Comparison of ENCODE assay signal across 27 mouse cellular contexts in the genomic region with DNA sequence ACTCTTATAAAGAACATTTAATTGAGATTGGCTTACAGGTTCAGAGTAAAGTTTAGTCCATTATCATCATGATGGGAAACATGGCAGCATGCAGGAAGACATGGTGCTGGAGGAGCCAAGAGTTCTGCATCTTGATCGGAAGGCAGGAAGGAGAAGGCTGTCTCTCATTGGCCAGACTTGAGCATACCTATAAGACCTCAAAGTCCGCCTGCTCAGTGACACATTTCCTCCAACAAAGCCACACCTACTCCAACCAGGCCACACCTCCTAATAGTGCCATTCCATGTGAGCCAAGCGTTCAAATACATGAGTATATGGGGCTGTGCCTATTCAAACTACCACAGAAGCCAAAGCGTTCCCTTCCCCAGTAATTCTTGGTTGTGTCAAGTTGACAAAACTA. TPM values are rescaled to one million over a fixed set of nuclear protein-coding genes. Genes with fewer than 3 reads are reported as not detected.
DNase-seq lines count a peak whose midpoint lies in the region; ATAC-seq and TF ChIP-seq lines count a peak whose summit lies in the region.
"Had no signal": no experiment of that assay in that cellular context is flagged by ENCODE, and none has a peak within 500 bp of the region (broad histone marks: within the 10 kb centered on the region; RNA-seq: fewer than 3 reads in every experiment).

No protein-coding gene starts in this region.

- no peak for TF ChIP-seq CTCF in E14TG2a.4 (conservative IDR thresholded peaks at IDR 0.05; ENCODE audit: low read length)

- H3K4me2 ChIP-seq in heart, embryonic 11.5 days: no peak overlapping the region
- H3K4me2 ChIP-seq: heart, embryonic 13.5 days; hindbrain, embryonic 14.5 days had no signal

- WGBS in heart, embryonic 11.5 days (ENCODE audit: insufficient replicate concordance): 77% methylated on average over 4 of the region's 4 CpGs

- in situ Hi-C loops in ES-E14 (cut with MboI; ENCODE audit: low sequenced_read_pairs in 2 of 2, unreplicated experiment in 2 of 2): no loop called here

- 0 out of 2 replicates have a peak overlapping the region, but pooled peaks have one; percentile 44 for H3K9ac ChIP-seq in ES-E14 (ENCODE audit: insufficient read depth, low read depth, low read length, poor library complexity, severe bottlenecking)
- H3K9ac ChIP-seq in heart, embryonic 11.5 days (ENCODE audit: low read depth, low read length): no peak overlapping the region
- H3K9ac ChIP-seq: forebrain, postnatal 0 days; heart, embryonic 13.5 days; hindbrain, embryonic 14.5 days had no signal

- no peak overlapping the region for H3K27ac ChIP-seq in ES-E14 (ENCODE audit: insufficient read depth, low read depth, low read length, poor library complexity, severe bottlenecking)
- no peak overlapping the region for H3K27ac ChIP-seq in heart, embryonic 11.5 days (ENCODE audit: low read depth, low read length)
- H3K27ac ChIP-seq: forebrain, embryonic 10.5 days; gastrocnemius, adult 2 months; heart, embryonic 13.5 days; hindbrain, embryonic 14.5 days; hindbrain, postnatal 0 days had no signal

- H3K4me1 ChIP-seq in E14TG2a.4 (replicated peaks; ENCODE audit: low read depth, low read length) (peaks cover 24% of the 10 kb centered on the region), ES-E14 (ENCODE audit: control insufficient read depth in 2 of 2, insufficient read depth in 2 of 2, low read length in 2 of 2, poor library complexity in 1 of 2) (no peaks in the 10 kb centered on the region; a peak in 1 of 4 replicates)
- H3K4me1 ChIP-seq in heart, embryonic 11.5 days (ENCODE audit: control insufficient read depth, insufficient read depth, low read length): peaks cover 9% of the 10 kb centered on the region; the same call in 1 of the 2 replicates

- H3K36me3 ChIP-seq in E14TG2a.4 (ENCODE audit: insufficient read depth, low read length): no peaks in the 10 kb centered on the region
- H3K36me3 ChIP-seq in ES-E14 (ENCODE audit: control insufficient read depth, insufficient read depth, low read length, poor library complexity, severe bottlenecking): no peaks in the 10 kb centered on the region
- H3K36me3 ChIP-seq in heart, embryonic 11.5 days (ENCODE audit: control insufficient read depth, insufficient read depth, low read length): no peaks in the 10 kb centered on the region
- H3K36me3 ChIP-seq: forebrain, embryonic 10.5 days; heart, embryonic 13.5 days had no signal

- DNase-seq in 416B (ENCODE audit: low read depth): peak; percentile 38
- no peak for DNase-seq in ES-E14 (ENCODE audit: low read depth, low spot score)
- DNase-seq in left cerebral cortex, adult 8-10 months (ENCODE audit: low spot score in 2 of 2): no peak
- no peak for DNase-seq in ovary, postnatal 36 days (ENCODE audit: low spot score)
- DNase-seq: adrenal gland, adult 8-10 months; adrenal gland, postnatal 25 days; cerebellum, adult 11-12 months; cerebellum, adult 8-10 months; cerebellum, postnatal 10 days; forebrain, postnatal 0 days; gastrocnemius, adult 2 months; gastrocnemius, postnatal 14 days; heart, adult 11 months; heart, postnatal 14 days; heart, postnatal 4 days had no signal

- H3K9me3 ChIP-seq in E14TG2a.4 (ENCODE audit: low read length): no peaks in the 10 kb centered on the region
- no peaks in the 10 kb centered on the region for H3K9me3 ChIP-seq in ES-E14 (ENCODE audit: control insufficient read depth, insufficient read depth, low read depth, low read length)
- H3K9me3 ChIP-seq in heart, embryonic 11.5 days (replicated peaks; ENCODE audit: control insufficient read depth, low read length): no peaks in the 10 kb centered on the region
- H3K9me3 ChIP-seq: forebrain, embryonic 10.5 days; G1E had no signal

- H3K27me3 ChIP-seq in E14TG2a.4 (ENCODE audit: insufficient read depth, low read length): peaks cover 7% of the 10 kb centered on the region; the same call in 1 of the 2 replicates
- no peaks in the 10 kb centered on the region for H3K27me3 ChIP-seq in heart, embryonic 11.5 days (ENCODE audit: control insufficient read depth, insufficient read depth, low read length)
- H3K27me3 ChIP-seq: heart, embryonic 13.5 days; Patski had no signal

- ATAC-seq in heart, embryonic 11.5 days (replicated peaks; ENCODE audit: insufficient number of reproducible peaks, low FRiP score, low TSS enrichment): no peak; the same call in 1 of the 2 replicates
- ATAC-seq: activated CD4-positive, CD25-positive, alpha-beta regulatory T cell, adult 4 months; forebrain, embryonic 14.5 days; forebrain, postnatal 0 days; hindbrain, postnatal 0 days; inflammation-experienced regulatory T-cells, adult 6 months; intestine, embryonic 16.5 days; Patski had no signal

- H3K4me3 ChIP-seq in E14TG2a.4 (replicated peaks; ENCODE audit: low read length) (peak overlapping the region; percentile 69), ES-E14 (ENCODE audit: insufficient read depth in 1 of 2, low read depth in 1 of 2, low read length in 2 of 2, poor library complexity in 1 of 2, severe bottlenecking in 1 of 2) (peak overlapping the region; percentile 41 to 44)
- no peak overlapping the region for H3K4me3 ChIP-seq in heart, embryonic 11.5 days (ENCODE audit: low read depth, low read length)
- H3K4me3 ChIP-seq: forebrain, embryonic 10.5 days; gastrocnemius, adult 2 months; heart, embryonic 13.5 days had no signal

TF ChIP-seq in ES-E14, 5 proteins besides CTCF, POLR2A, EP300 and RAD21:
- TF ChIP-seq HCFC1 (IDR thresholded peaks at IDR 0.05; ENCODE audit: borderline replicate concordance, insufficient read depth, low read length): no peak
- no peak for TF ChIP-seq ZC3H11A (IDR thresholded peaks at IDR 0.05; ENCODE audit: borderline replicate concordance, low read depth, low read length)
- TF ChIP-seq MAFK (IDR thresholded peaks at IDR 0.05; ENCODE audit: insufficient read depth, low read depth, low read length): no peak
TF ChIP-seq in ES-E14: peak in this region for 0.

RNA-seq across cellular contexts. Expression of a gene that starts 4.2 kb away (rescaled TPM):
- total RNA-seq in ES-E14 (2012; rRNA removed): 1.1 and 2.4 TPM in 2 replicates
- 11.1 and 11.3 TPM in 2 replicates for polyA plus RNA-seq in heart, embryonic 11.5 days (2014; fragmentation: Nextera tagmentation; extraction: Ambion mirVana)
- under 1 TPM; 0.57 to 0.81 (median 0.70) TPM for total RNA-seq in left cerebral cortex, adult 8-10 months (2022)
- total RNA-seq: hindbrain, postnatal 0 days had no signal

RNA-seq across cellular contexts. Expression of a gene that starts 22.6 kb away (rescaled TPM):
- total RNA-seq in ES-E14 (2012; rRNA removed): 226 and 262 TPM in 2 replicates
- 316 and 322 TPM in 2 replicates for polyA plus RNA-seq in heart, embryonic 11.5 days (2014; fragmentation: Nextera tagmentation; extraction: Ambion mirVana)
- total RNA-seq in left cerebral cortex, adult 8-10 months (2022): 100 to 1,000 TPM; 188 to 218 (median 202) TPM

RNA-seq across cellular contexts. Expression of a gene that starts 39.0 kb away (rescaled TPM):
- 18.3 and 20.1 TPM in 2 replicates for total RNA-seq in ES-E14 (2012; rRNA removed)
- polyA plus RNA-seq in heart, embryonic 11.5 days (2014; fragmentation: Nextera tagmentation; extraction: Ambion mirVana): 34.0 and 36.3 TPM in 2 replicates
- total RNA-seq in left cerebral cortex, adult 8-10 months (2022): 10 to 100 TPM; 33.5 to 35.5 (median 34.7) TPM

RNA-seq across cellular contexts. Expression of a gene that starts 51.0 kb away (rescaled TPM):
- total RNA-seq in ES-E14 (2012; rRNA removed): 0.31 and 0.32 TPM in 2 replicates
- polyA plus RNA-seq in heart, embryonic 11.5 days (2014; fragmentation: Nextera tagmentation; extraction: Ambion mirVana): 1.7 and 1.9 TPM in 2 replicates
- total RNA-seq in left cerebral cortex, adult 8-10 months (2022): 1 to 10 TPM; 3.9 to 8.9 (median 6.5) TPM
- polyA plus RNA-seq: activated CD4-positive, CD25-positive, alpha-beta regulatory T cell, adult 4 months had no signal
